Mouse (Mus musculus) activated CD4-positive, CD25-positive, alpha-beta regulatory T cell, adult 4 months (primary cell): ENCODE measurements around the gene 1500009C09Rik. TPM values are rescaled to one million over a fixed set of nuclear protein-coding genes. Genes with fewer than 3 reads are reported as not detected.
A peak's percentile ranks its signal among the peaks of the same experiment; 100 is the strongest.
"Not testable (repeated sequence)": the region's sequence is repeated elsewhere in the genome, so short reads cannot be mapped to it uniquely, and the experiment has no call there.

Experiments
- ATAC-seq: one replicate; pipeline ENCODE4 v1.8.0; 2017
- polyA plus RNA-seq, 2 experiments: library from polyadenylated mRNA; unstranded; fragments of 100-300 nt; shearing (Covaris generic); gene quantifications; one replicate each; pipeline ENCODE4 v1.2.1; 2017

1500009C09Rik gene
- polyA plus RNA-seq, 2 experiments from 2014 or later: not detected

DNA sequence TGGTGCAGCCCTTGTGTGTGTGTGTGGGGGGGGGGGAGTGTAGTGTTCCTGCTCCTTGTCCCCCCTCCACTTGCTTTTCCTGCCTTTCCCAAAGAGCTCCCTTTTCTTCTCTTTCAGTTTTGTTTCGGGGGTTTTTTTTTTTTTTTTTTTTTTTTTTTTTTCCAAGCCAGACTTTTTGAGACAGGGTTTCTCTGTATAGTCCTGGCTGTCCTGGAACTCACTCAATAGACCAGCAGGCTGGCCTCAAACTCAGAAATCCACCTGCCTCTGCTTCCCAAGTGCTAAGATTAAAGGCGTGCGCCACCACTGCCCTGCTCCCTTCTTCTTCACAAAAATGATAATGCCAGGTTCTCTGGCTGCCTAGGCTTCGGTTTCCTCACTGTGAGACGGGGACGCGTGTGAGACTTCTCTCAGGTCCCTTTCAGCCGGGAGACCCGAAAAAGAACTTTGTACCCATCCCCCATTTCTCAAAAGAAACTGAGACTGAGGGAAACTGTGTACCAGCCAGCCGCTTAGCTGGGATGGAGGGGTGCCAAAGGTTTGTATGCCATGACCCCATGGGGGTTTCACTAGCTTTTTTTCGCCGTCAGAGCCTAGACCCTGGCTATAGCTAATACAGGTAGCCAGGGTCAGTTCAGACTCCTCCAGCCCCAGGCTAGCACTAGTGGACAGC lies 32.1 kb upstream of the 1500009C09Rik start:
- ATAC-seq: no peak

DNA sequence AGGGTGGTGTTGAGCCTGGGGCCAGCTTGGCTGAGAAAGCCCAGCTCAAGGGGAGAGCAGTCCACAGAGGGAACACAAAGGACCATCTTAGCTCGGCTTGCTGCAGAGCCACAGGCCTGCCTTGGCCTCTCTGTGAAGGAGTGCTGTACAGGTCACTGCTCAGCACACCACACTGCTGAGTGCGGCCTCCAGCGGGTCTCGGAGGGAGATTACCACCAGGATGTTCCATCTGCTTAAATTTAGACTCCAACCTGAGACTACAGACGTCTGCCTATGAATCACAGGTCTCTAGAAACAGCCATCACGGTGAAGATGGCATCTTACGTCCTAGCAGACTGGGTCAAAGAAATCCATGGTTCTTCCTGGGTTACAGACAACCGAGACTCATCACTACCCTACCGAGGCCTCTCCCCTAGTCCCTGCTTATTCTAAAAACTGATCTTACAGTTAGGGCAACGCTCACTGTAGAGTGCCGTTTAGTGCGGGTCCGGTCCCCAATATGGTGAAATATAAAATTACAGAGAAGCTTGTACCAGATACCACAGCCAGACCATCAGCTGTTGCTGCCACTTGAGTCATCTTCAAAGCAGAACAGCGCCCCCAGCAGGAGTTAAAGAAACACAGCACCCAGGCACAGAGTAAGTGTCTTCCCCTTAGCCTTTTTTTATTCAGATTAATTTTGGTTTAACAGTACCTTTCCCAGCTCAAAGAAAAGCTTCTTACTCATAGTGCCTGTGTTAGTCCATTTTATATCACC lies 30.9 kb upstream of the 1500009C09Rik start:
- no peak for ATAC-seq

DNA sequence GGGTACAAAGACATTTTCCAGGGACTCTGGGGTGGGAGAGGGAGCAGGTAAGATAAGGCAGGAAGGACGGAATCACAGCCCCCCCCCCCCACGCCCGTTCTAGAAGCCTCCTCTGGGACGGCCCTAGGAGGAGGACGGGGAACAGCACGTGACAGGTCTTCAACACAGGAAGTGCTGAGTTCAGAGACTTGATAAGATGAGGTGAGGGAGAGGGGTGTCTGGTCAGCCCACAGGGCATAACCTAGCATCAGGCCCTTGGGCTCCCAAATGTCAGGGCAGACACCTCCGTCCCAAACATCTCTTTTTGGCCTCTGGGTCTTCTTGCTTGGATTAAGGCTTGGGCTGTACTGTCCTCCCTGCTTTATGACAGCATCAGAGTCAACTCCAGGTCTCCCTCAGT lies 28.9 kb upstream of the 1500009C09Rik start:
- no peak for ATAC-seq

DNA sequence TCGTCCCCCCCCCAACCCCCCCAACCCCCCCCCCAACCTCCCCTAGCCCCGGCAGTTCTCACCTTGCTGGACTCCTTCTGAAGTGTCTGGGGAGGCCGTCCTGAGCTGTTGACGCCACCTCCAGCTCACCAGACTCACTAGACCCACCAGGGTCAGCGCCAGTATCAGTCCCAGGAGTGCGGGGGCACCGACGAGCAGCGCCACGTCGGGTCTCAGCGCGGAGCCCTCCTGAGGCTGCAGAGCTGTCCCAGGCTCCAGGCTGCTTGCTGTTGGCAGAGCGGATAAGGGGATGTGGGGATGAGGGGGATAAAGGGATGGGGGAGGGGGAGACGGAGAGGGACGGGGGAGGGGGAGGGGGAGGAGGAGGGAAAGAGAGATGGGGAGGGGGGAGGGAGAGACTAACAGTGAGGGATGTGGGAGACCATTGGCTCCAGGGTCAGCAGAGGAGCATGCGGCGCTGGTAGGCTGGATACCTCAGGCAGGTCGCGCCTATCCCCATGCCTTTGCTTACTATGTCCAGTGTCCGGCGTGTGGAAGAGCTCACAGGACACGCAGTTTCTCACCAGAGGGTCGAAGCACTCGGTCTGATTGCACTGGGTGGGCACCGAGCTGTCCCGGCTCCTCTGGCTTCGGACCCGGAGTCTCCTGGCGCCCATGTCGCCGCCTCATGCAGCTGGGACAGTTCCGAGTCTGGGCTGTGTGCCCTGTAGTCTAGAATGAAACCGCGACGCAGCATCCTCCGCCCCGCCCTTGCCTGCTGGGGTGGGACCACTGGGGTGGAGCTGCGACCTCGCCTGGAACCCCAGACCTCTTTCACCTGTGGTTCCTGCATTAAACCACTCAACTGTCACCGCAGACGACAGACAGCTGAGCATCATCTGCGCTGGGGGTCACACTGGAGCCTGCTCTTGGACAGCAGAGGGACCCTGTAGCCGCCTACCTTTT lies 28.3 kb upstream of the 1500009C09Rik start, which contains the start of gene Tnfrsf13c:
Gene Tnfrsf13c, minus strand, starts transcription at position 713 of the 945 bp plus-strand sequence.
- no peak for ATAC-seq

DNA sequence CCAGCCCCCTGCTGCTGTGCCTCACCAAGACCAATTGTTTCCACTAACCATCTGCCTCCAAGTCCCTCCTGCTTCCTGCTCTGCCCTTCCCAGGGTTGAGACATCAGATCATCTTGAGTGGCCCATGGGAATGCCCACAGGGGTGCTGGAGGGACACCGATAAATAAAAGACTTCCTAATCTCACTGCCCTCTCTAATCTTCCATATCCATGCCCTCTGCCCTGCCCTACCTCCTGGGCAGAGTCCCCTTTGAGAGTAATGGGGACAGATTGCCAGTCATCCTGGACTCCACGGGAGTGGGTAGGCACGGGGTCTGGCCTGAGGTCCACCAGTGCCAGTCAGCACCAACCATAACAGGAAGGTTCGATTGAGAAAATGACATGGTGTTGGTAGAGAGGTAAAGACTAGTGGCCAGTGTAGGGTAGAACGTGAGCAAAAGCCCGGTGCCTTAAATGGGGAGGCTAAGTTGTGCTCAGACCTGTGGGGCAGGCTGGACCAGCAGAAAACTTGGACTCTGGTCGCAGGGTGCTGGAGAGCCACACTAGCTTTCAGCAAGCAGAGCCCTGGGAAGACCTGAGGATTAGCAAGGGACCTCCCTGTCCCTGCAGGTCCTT lies 27.5 kb upstream of the 1500009C09Rik start:
- ATAC-seq: no peak

DNA sequence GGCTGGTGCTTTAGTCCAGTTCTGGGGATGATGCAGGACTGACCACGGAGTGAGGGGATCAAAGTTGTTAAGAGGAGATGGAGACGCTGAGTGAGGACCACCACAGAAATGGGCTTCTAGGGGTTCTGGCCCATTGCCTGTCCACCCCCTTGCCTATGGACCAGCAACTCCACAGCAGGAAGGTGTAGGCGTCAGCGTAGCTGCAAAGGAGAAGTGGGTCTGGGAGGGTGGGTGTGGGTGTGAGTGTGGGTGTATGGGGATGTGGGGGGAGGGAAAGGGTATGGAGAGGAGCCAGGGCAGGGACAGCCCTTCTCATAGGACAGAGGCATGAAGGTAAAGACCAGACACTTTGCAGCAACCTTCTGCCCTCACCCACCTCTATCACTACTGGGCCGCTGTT lies 26.4 kb upstream of the 1500009C09Rik start:
- no peak for ATAC-seq

DNA sequence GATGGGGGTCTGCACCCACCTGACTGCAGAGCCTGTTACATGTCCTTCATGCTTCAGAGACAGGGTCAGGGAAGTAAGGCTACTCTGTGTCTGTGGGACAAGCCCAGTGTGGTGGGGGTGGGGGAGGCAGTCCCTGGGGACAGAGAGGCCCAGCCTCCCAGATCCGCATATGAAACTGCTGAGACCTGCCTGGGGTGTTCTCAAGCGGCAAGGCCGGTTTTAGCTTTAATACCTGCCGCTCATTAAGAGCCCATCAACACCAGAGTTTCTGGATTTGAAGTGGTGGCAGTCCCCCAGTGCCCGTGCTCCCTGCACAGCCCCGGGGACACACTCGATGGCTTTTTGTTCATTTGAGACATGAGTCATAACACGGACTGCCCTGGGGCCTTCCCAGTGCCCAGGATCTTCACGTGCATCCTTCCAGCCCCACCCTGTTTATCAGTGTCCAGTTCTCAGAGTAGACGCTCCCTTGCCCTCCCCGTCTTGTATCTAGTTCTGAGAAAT lies 22.6 kb upstream of the 1500009C09Rik start:
- ATAC-seq: no peak

DNA sequence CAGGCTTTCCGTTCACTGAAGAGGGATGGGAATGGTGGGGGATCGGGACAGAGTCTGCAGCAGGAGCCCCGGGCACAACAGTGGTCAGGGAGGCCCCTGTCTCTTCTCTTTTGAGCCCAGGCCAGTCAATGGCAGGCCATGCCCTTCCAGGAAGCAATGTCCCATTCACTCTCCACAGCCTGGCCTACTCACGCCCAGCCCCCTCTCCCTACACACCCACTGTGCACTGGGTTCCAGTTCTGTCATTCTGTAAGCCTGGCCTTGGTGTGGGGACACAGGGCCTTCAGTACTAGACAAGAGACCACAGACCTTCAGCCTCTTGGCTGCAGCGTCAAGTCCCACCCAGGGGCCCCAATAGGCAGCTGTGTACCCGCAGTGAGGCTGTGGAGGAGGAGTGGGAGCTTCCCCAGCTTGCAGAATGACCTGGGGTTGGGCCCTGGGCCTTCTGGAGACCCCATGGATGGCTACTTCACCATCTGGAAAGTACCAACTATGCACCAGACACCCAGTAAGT lies 22.0 kb upstream of the 1500009C09Rik start:
- no peak for ATAC-seq

DNA sequence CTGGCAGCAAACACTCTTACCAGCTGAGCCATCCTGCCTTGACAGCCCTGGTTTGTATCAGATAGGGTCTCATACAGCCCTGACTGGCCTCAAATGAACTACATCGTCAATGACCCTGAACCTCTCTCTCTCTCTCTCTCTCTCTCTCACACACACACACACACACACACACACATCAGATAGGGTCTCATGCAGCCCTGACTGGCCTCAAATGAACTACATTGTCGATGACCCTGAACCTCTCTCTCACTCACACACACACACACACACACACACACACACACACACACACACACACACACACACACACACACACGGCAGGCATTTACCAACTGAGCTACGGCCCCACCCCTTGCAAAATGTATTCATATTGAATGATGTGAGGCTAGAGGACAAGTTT lies 21.1 kb upstream of the 1500009C09Rik start:
- no peak for ATAC-seq

DNA sequence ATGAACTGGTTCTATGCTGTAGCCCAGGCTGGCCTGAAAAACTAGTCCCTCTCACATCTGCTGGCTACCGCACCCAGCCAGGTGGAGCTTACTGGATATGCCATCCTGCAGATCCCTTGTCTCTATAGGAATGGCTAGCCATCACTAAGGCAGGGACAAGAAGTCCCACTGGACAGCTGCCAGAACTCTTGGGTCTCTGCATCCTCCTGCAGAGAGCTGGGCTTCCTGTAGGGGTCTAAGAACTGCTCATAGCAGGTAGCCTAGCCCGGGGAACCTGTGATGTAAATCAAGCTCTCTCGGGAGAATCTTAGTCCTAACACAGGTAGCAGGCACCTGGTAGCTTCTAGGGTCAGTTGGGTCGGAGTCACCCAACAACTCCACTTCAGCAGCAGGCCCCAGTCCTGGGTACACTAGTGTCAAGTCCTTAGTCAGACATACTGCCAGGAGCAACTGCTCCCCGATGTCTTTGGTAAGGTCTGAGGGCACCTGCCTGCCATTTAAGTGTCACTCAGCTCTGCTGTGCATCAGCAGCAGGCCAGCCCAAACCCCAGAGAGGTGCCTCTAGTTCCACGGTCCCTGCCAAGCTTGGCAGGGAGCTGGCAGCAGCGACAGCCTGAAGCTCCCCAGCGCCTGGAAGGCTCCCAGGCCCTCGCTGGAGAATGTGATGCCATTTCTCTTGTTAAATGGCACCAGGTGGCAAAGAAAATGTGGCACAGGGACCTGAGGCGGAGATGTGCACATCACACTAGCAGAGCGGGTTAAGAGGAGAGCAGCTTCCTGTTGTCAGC lies 20.4 kb upstream of the 1500009C09Rik start:
- no peak for ATAC-seq

DNA sequence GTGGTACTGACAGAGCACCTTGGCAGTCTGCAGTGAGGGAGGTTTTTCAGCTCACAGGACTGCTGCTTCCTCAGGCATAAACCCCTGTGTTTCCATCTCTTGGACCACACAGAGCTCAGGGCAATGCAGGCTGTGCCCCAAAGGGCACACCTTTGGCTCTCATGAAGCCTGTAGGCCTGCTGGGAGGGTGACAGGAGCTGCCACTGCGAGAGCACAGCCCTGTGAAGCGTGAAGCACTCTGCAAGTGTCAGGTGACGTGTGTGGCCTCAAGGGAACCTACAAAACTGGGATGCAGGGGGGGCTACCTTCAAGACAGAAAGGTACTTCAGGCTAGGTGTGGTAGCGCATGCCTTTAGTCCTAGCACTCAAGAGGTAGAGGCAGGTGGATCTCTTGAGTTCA lies 19.5 kb upstream of the 1500009C09Rik start:
- no peak for ATAC-seq

DNA sequence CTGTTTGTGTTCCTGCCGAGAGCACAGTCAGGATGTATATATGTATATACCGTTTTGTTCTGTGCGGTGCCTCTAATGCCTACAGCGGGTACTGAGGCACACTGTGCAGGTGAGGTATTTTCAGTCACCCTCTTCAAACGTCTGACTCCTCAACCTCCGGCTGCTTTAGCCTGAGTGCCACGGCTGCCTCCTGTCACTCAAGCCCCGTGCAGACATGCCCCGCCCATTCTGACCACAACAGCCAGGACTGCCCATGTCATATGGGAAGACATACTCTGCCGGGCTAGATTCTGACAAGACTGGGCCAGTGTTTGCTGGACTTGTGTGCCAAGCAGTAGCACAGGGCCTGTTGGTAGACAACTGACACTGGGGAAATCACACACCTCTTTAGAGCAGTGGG lies 16.5 kb upstream of the 1500009C09Rik start:
- no peak for ATAC-seq

DNA sequence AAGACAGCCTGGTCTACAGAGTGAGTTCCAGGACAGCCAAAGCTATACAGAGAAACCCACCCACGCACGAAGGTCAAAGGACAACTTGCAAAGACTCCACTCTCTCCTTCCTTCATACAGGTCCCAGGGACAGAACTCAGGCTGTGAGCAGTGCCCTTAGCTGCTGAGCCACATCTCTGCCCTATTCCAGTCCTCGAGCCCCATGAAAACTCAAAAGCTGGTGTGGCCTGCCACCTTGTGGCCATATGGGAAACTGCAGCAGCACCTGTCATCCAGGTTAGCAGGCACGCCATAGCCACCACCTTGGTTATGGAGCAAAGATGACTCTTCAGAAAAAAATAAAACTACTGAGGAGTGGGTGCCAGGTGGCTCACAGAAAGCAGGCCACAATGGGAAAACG lies 15.6 kb upstream of the 1500009C09Rik start:
- peak; percentile 63 for ATAC-seq

DNA sequence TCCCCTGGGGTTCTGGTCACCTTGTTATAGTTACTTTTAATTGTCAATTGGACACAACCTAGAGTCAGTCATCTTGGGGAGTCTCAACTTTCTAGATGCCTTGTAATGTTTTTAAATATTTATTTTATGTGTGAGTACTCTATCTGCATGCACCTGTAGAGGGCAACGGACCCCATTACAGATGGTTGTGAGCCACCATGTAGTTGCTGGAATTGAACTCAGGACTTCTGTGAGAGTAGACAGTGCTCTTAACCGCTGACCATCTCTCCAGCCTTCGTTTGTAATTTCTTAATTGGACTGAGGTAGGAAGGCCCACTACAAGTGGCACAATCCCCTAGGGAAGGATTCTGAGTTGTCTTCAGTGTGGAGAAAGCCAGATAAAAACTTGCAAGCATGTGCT lies 8.9 kb upstream of the 1500009C09Rik start:
- ATAC-seq: no peak

DNA sequence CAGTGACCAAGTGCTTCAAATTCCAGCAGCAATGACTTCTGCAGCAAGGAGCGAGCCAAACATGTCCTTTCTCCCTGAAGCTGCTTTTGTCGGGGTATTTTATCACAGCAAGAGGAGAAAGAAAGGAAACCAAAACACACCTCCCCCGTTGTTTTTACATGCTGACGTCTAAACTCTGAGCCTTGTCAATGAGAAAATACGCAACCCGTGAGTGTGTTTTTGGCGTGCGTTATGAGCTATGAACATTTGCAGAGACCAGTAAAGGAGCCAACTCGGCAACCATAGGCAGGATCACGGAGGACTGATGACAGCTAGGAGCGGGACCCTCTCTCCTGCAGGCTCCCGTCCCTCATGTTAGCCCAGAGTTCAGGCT lies 8.5 kb upstream of the 1500009C09Rik start:
- ATAC-seq: no peak

DNA sequence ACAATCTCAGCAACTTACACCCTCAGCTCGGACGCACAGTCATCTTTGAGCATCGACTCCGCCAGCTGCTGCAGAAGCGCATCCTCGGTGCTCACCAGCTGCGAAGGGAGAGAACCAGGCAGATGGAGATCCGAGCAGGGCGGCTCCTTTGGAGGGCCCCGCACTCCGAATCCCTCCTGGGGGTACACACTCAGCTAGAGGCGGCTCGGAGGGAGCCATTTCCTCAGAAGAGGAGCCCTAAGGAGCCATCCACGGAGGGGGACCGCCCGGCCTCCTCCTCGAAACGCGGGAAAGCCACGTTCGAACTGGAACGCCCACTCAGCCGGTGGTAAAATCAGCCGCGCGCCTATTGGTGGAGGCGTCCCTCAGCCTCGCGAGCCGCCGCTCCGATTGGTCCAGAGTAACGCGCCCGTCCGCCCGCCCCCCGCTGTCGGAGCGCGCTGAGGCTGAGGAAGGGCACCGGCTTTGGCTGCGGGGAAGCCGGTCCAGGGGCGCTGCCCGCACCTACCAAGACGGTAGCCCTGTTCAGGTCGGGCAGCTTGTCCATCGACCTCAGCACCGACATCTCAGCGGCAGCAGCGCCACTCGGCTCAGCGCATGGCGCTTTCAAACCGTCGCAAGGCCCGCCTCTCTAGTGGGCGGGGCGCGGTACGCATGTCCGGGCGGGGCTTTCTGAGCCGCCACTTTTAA lies 7.9 kb upstream of the 1500009C09Rik start, which contains the start of gene Cenpm:
Gene Cenpm, minus strand, starts transcription at position 634 of the 690 bp plus-strand sequence.
- ATAC-seq: peak; percentile 97

DNA sequence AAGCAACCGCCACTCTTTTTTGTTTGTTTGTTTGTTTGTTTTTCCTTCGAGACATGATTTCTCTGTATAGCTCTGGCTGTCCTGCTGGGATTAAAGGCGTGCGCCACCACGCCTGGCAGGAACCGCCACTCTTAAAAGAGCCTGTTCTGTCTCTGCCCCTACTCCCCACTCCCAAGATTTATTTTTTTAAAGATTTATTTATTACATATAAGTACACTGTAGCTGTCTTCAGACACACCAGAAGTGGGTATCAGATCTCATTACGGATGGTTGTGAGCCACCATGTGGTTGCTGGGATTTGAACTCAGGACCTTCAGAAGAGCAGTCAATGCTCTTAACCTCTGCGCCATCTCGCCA lies 7.4 kb upstream of the 1500009C09Rik start:
- ATAC-seq: not testable (repeated sequence)

DNA sequence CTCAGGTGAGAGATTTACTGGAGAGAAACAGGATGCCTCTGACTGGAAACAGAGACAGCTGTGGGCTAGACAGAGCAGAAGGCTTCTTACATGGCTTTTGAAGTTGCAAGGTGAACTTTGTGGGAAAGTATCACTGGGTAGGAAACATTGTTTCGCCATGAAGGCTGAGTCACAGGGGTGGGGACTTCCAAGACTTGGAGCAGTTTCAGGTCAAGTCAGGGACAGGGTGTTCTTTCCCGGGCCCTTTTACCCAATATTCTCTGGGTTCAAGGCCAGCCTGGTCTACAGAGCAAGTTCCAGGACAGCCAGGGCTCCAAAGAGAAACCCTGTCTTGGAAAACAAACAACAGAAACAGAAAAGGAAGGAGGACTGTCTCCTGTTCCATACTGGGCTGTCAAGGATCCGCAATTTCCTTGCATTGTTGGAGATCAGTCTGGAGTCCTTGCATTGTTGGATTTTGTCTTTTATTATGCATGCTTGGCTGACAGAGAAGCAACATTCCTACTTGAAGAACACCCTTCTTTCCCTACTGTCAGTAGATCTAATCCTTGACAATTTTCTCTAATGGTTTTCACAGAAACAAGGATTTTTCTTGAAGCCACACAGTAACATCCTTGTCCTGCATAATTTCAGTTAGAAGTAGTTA lies 4.9 kb upstream of the 1500009C09Rik start:
- no peak for ATAC-seq

DNA sequence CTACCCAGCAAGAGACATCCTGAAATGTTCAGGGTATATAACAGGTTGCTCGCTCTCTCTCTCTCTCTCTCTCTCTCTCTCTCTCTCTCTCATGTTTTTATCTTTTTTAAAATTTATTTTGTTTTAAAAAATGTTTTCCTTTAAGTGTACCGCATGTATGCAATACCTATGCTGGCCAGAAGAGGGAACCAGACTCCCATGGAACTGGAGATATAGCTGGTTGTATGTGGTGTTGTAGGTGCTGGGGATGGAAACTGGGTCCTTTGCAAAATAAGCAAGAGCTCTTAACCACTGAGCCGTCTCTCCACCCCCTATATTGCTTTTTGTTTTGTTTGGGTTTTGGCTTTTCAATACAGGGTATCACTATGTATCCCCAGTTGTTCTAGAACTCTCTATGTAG lies 618 bp upstream of the 1500009C09Rik start:
- ATAC-seq: no peak

DNA sequence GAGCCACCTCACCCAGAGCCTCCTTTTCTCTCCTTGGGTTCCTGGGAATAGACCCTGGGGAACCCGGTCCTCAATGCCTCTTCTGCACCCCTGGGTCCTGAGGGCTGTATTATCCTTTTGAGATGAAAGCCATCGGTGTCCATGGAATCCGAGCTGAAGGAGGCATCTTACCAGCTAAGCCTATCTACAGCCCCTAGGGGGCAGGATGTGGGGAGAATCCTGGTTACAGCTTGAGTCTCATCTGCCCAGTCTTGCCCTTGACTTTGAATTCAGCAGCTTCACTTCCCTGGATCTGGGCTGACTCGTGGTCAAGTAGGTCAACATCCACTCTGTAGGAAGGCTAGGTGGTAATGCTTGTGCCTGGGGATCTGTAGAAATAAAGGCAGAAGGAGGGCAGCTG lies 3.1 kb downstream of the 1500009C09Rik start:
- ATAC-seq: no peak
